Mouse (Mus musculus) thymus, adult 2 months (tissue): ENCODE results near the gene Ptbp1. TPM values are rescaled to one million over a fixed set of nuclear protein-coding genes. Genes with fewer than 3 reads are reported as not detected.

Experiments
- DNase-seq: peaks from one replicate; pipeline ENCODE4 v3.0.0; 2021
- H3K27ac ChIP-seq: fragments of 200-500 bp; 2 replicates; pipeline ENCODE4 v1.5.1; 2012; ENCODE audit warnings: low read length, control low read depth; ENCODE audit not compliant: control insufficient read depth, insufficient read depth
- H3K27me3 ChIP-seq: fragments of 200-500 bp; 2 replicates; pipeline ENCODE4 v1.6.1; 2012; ENCODE audit warnings: mild to moderate bottlenecking, low read length, moderate library complexity, mixed read lengths; ENCODE audit not compliant: control insufficient read depth, insufficient read depth
- H3K36me3 ChIP-seq: fragments of 200-500 bp; 2 replicates; pipeline ENCODE4 v1.6.1; 2012; ENCODE audit warnings: mild to moderate bottlenecking, low read length, moderate library complexity; ENCODE audit not compliant: control insufficient read depth, insufficient read depth
- H3K4me1 ChIP-seq: fragments of 200-500 bp; replicated peaks from 2 replicates; pipeline ENCODE4 v1.6.1; 2012; ENCODE audit warnings: low read length; ENCODE audit not compliant: control insufficient read depth, insufficient read depth
- H3K4me3 ChIP-seq: fragments of 200-500 bp; 2 replicates; pipeline ENCODE4 v1.5.1; 2012; ENCODE audit warnings: mild to moderate bottlenecking, low read length, control low read depth, moderate library complexity; ENCODE audit not compliant: control insufficient read depth, insufficient read depth
- CTCF ChIP-seq: fragments of 200-500 bp; IDR thresholded peaks from 2 replicates; pipeline ENCODE4 v1.5.1; 2012; ENCODE audit warnings: mild to moderate bottlenecking, control low read depth, low read length, moderate library complexity, borderline replicate concordance; ENCODE audit not compliant: control insufficient read depth, poor library complexity, insufficient read depth; ENCODE audit errors: extremely low read depth
- POLR2A ChIP-seq: fragments of 200-500 bp; IDR thresholded peaks from 2 replicates; pipeline ENCODE4 v1.6.1; 2012; ENCODE audit warnings: mild to moderate bottlenecking, low read length, control low read depth, moderate library complexity; ENCODE audit not compliant: control insufficient read depth, poor library complexity, insufficient read depth; ENCODE audit errors: extremely low read depth
- WGBS: fragments of 180-500 bp; shearing (Covaris S2); methylation state at CpG from one replicate; pipeline ENCODE4 v1.1.7; 2018; 5-methylcytosine and 5-hydroxymethylcytosine counted together
- polyA plus RNA-seq: library from polyadenylated mRNA; depleted of rRNA; stranded (reverse); fragments of >200 nt; gene quantifications from 2 replicates; pipeline ENCODE4 v1.2.3, GENCODE M21; 2012

Ptbp1 gene
- polyA plus RNA-seq, 1 experiment: 583 TPM

- H3K4me3 ChIP-seq: no peak overlapping the region
- no peak overlapping the region for H3K27ac ChIP-seq
- 73% methylated on average over 20 of the region's 20 CpGs for WGBS
- H3K36me3 ChIP-seq: no peaks in the 10 kb centered on the region
- no peak for TF ChIP-seq POLR2A
- TF ChIP-seq CTCF: no peak
- H3K27me3 ChIP-seq: no peaks in the 10 kb centered on the region
- H3K4me1 ChIP-seq: no peaks in the 10 kb centered on the region; the same call in 1 of the 2 replicates
- no peak for DNase-seq
Measured at GRCm38 (mm10) chr10:79897316-79898245, 43.4 kb downstream of the Ptbp1 start.

GRCm38 (mm10) chr10:79900951-79901410, 46.8 kb downstream of the Ptbp1 start:
- Histone ChIP-seq H3K27ac (no peak overlapping the region), H3K27me3 (no peaks in the 10 kb centered on the region), H3K36me3 (no peaks in the 10 kb centered on the region), H3K4me1 (no peaks in the 10 kb centered on the region; the same call in 1 of the 2 replicates), H3K4me3 (no peak overlapping the region)
- no peak for TF ChIP-seq CTCF
- TF ChIP-seq POLR2A: no peak
- no peak for DNase-seq
- 85% methylated on average over 2 of the region's 2 CpGs for WGBS

- Histone ChIP-seq H3K4me1 (peaks cover 10% of the 10 kb centered on the region), H3K27ac (no peak overlapping the region), H3K27me3 (no peaks in the 10 kb centered on the region), H3K36me3 (no peaks in the 10 kb centered on the region), H3K4me3 (no peak overlapping the region)
- TF ChIP-seq CTCF: no peak
- TF ChIP-seq POLR2A: no peak
- 95% methylated on average over 9 of the region's 9 CpGs for WGBS
- DNase-seq: no peak
Measured at GRCm38 (mm10) chr10:79906712-79907111, 52.5 kb downstream of the Ptbp1 start.

DNA sequence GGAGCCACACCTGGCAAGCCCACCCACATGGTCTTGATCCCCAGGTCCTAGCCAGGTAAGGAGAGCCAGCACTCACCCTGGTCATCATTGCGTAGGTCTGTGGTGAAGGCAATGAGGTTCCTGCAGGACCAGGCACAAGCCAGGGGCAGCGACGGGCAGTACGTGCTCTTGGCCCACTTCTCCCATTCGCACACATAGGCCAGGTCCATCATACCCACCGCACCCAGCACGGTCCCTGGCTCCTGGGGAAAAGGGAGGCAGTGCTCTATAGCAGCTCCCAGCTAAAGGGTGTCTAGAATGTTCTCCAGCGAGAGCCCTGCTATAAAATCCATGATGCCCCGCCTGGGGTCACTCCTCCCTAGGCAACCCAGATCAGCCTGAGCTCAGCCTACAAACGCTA, 53.2 kb downstream of the Ptbp1 start:
- H3K36me3 ChIP-seq: no peaks in the 10 kb centered on the region
- H3K4me1 ChIP-seq: peaks cover 10% of the 10 kb centered on the region
- no peak overlapping the region for H3K4me3 ChIP-seq
- 98% methylated on average over 10 of the region's 10 CpGs for WGBS
- H3K27me3 ChIP-seq: no peaks in the 10 kb centered on the region
- H3K27ac ChIP-seq: no peak overlapping the region
- TF ChIP-seq POLR2A: no peak
- TF ChIP-seq CTCF: no peak
- no peak for DNase-seq

DNA sequence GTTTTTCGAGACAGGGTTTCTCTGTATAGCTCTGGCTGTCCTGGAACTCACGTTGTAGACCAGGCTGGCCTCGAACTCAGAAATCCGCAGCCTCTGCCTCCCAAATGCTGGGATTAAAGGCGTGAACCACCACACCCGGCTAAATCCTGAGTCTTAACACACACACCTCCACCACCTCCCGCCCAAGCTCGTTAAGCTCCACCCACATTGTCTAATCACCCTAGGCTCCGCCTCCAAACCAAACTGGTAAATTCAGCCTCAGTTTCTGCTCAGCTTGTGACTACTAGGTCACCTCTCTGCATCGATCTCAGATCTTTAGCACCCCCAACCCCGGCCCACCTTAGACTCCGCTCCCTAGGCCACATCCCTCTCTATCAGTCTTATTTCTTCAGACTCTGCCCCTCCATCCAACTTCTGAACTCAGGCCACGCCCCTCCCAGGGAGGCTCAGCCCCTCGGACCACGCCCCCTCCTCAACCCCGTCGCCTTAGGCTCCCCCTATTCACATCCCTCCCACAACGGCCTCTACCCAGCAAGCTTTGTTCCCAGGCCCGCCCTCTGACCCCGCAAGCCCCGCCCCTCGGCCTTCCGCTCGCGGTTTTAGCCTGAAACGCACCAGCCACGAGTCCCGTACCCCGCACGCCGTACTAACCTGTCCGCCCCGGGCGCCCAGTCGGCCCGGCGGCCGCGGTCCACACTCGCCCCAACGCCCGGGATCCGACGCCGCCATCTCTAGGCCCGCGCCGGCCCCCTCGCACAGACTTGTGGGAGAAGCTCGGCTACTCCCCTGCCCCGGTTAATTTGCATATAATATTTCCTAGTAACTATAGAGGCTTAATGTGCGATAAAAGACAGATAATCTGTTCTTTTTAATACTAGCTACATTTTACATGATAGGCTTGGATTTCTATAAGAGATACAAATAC, 54.2 kb downstream of the Ptbp1 start, which contains the start of gene Med16:
Gene Med16 (minus strand): TSS at position 757 of the 925 bp plus-strand sequence.
- WGBS: under 1% methylated on average over 52 of the region's 52 CpGs
- peak; percentile 99 for DNase-seq
- H3K4me1 ChIP-seq: peaks cover 10% of the 10 kb centered on the region

More for the DNA sequence above, 54.2 kb downstream of the Ptbp1 start, which contains the start of gene Med16:
- Histone ChIP-seq H3K27me3 (no peaks in the 10 kb centered on the region), H3K36me3 (no peaks in the 10 kb centered on the region), H3K4me3 (peak within 1 kb of the TSS; percentile 75), H3K27ac (peak within 1 kb of the TSS; percentile 54)
- TF ChIP-seq CTCF (no peak), POLR2A (peak; percentile 50; the same call in 1 of the 2 replicates)
